Mouse (Mus musculus): ENCODE data around the gene Lrrc3b. TPM values are rescaled to one million over a fixed set of nuclear protein-coding genes. Genes with fewer than 3 reads are reported as not detected.

Lrrc3b gene
- polyA plus RNA-seq, 1 experiment from 2014 or later = 4.7 TPM

DNA sequence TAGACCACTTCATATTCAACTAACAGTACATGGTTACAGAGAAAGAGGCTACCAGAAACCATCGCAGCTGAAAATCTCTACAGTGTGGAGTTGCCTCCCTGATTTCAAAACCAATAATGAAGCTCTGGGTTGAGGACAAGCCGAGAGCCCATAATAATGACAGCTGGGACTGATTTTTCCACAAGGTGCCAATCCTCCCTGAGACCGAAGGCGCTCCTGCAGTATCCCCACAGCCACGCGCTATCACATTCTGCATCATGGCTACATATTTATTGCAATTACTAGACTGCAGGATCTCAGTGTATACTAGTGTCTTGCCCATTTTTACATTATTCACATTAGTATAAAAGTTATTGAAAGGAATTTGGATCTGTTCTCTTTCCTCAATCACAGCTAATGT is 73.7 kb downstream of the Lrrc3b start:
- no peaks in the 10 kb centered on the region for H3K27me3 ChIP-seq (ENCODE audit: control insufficient read depth, insufficient read depth, low read length)
- H3K27ac ChIP-seq (ENCODE audit: low read depth, low read length) = no peak overlapping the region
- H3K4me2 ChIP-seq = no peak overlapping the region
- H3K4me3 ChIP-seq (ENCODE audit: low read depth, low read length) = no peak overlapping the region
- no peaks in the 10 kb centered on the region for H3K36me3 ChIP-seq (ENCODE audit: control insufficient read depth, insufficient read depth, low read length)
- no peaks in the 10 kb centered on the region for H3K9me3 ChIP-seq (replicated peaks; ENCODE audit: control insufficient read depth, low read length)
- 83% methylated on average over 6 of the region's 6 CpGs for WGBS (ENCODE audit: insufficient replicate concordance)
- no peak overlapping the region for H3K9ac ChIP-seq (ENCODE audit: low read depth, low read length)
- no peak for ATAC-seq (replicated peaks; ENCODE audit: insufficient number of reproducible peaks, low FRiP score, low TSS enrichment)
- no peaks in the 10 kb centered on the region for H3K4me1 ChIP-seq (ENCODE audit: control insufficient read depth, insufficient read depth, low read length)

DNA sequence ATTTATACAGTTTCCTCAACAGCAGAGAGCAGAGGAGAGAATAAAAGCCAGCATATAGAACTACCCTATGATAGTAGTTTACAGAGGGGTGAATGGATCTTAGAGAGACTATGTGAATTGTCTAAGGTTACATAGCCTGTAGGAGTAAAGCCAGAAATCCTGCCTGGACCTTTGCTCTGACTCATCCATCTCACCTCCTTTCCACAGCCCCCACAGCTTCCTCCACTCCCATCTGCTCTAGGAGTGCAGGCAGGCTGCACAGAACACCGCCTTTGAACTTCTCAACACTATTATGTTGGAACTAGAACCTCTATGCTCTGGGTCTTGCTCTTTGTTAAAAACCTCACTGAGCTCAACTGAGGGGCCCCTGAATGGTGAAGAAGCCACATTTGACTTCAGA is 78.9 kb downstream of the Lrrc3b start:
- ATAC-seq (replicated peaks; ENCODE audit: insufficient number of reproducible peaks, low FRiP score, low TSS enrichment) = no peak
- WGBS (ENCODE audit: insufficient replicate concordance) = 83% methylated on average over 1 of the region's 1 CpGs
- Histone ChIP-seq H3K9me3 (replicated peaks; ENCODE audit: control insufficient read depth, low read length) (no peaks in the 10 kb centered on the region), H3K27ac (ENCODE audit: low read depth, low read length) (no peak overlapping the region), H3K4me3 (ENCODE audit: low read depth, low read length) (no peak overlapping the region), H3K4me2 (no peak overlapping the region), H3K9ac (ENCODE audit: low read depth, low read length) (no peak overlapping the region), H3K4me1 (ENCODE audit: control insufficient read depth, insufficient read depth, low read length) (no peaks in the 10 kb centered on the region), H3K27me3 (ENCODE audit: control insufficient read depth, insufficient read depth, low read length) (no peaks in the 10 kb centered on the region), H3K36me3 (ENCODE audit: control insufficient read depth, insufficient read depth, low read length) (no peaks in the 10 kb centered on the region)

GRCm38 (mm10) chr14:15359134-15359533 is 79.7 kb downstream of the Lrrc3b start:
- no peak overlapping the region for H3K4me2 ChIP-seq
- H3K4me1 ChIP-seq (ENCODE audit: control insufficient read depth, insufficient read depth, low read length) = 0 out of 2 replicates have a peak, but pooled peaks cover 3% of the 10 kb centered on the region
- 72% methylated on average over 3 of the region's 3 CpGs for WGBS (ENCODE audit: insufficient replicate concordance)
- H3K36me3 ChIP-seq (ENCODE audit: control insufficient read depth, insufficient read depth, low read length) = no peaks in the 10 kb centered on the region
- ATAC-seq (replicated peaks; ENCODE audit: insufficient number of reproducible peaks, low FRiP score, low TSS enrichment) = no peak
- H3K9ac ChIP-seq (ENCODE audit: low read depth, low read length) = no peak overlapping the region
- no peak overlapping the region for H3K4me3 ChIP-seq (ENCODE audit: low read depth, low read length)
- H3K27ac ChIP-seq (ENCODE audit: low read depth, low read length) = no peak overlapping the region
- H3K9me3 ChIP-seq (replicated peaks; ENCODE audit: control insufficient read depth, low read length) = no peaks in the 10 kb centered on the region
- H3K27me3 ChIP-seq (ENCODE audit: control insufficient read depth, insufficient read depth, low read length) = no peaks in the 10 kb centered on the region

DNA sequence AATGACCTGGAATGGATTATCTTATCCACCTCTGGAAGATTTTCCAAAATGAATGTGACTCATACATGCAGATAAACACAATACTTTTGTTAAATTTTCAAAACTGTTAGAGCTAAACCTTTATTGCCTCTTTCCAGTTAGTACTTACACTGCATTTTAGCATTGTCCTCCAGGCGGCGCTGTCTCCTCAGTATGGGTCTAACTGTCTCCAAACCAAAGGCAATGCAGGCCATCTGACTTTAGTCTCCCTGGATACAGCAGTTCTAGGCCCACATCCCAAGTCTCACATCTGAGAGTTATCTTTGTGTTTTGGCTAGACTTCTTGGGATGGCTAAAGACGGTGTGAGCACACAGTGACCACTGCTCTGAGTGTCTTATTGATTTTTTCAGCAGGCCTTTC is 83.3 kb downstream of the Lrrc3b start:
- Histone ChIP-seq H3K4me3 (ENCODE audit: low read depth, low read length) (no peak overlapping the region), H3K9me3 (replicated peaks; ENCODE audit: control insufficient read depth, low read length) (no peaks in the 10 kb centered on the region), H3K27me3 (ENCODE audit: control insufficient read depth, insufficient read depth, low read length) (no peaks in the 10 kb centered on the region), H3K4me2 (no peak overlapping the region), H3K27ac (ENCODE audit: low read depth, low read length) (no peak overlapping the region), H3K4me1 (ENCODE audit: control insufficient read depth, insufficient read depth, low read length) (0 out of 2 replicates have a peak, but pooled peaks cover 3% of the 10 kb centered on the region), H3K36me3 (ENCODE audit: control insufficient read depth, insufficient read depth, low read length) (no peaks in the 10 kb centered on the region), H3K9ac (ENCODE audit: low read depth, low read length) (no peak overlapping the region)
- 21% methylated on average over 3 of the region's 3 CpGs for WGBS (ENCODE audit: insufficient replicate concordance)
- no peak for ATAC-seq (replicated peaks; ENCODE audit: insufficient number of reproducible peaks, low FRiP score, low TSS enrichment)

- H3K9me3 ChIP-seq (replicated peaks; ENCODE audit: control insufficient read depth, low read length) = no peaks in the 10 kb centered on the region
- 12% methylated on average over 5 of the region's 5 CpGs for WGBS (ENCODE audit: insufficient replicate concordance)
- H3K4me1 ChIP-seq (ENCODE audit: control insufficient read depth, insufficient read depth, low read length) = 0 out of 2 replicates have a peak, but pooled peaks cover 3% of the 10 kb centered on the region
- no peaks in the 10 kb centered on the region for H3K36me3 ChIP-seq (ENCODE audit: control insufficient read depth, insufficient read depth, low read length)
- no peak overlapping the region for H3K27ac ChIP-seq (ENCODE audit: low read depth, low read length)
- no peak overlapping the region for H3K4me3 ChIP-seq (ENCODE audit: low read depth, low read length)
- no peak for ATAC-seq (replicated peaks; ENCODE audit: insufficient number of reproducible peaks, low FRiP score, low TSS enrichment)
- H3K4me2 ChIP-seq = no peak overlapping the region
- no peak overlapping the region for H3K9ac ChIP-seq (ENCODE audit: low read depth, low read length)
- H3K27me3 ChIP-seq (ENCODE audit: control insufficient read depth, insufficient read depth, low read length) = no peaks in the 10 kb centered on the region
Measured at GRCm38 (mm10) chr14:15354299-15354698, 84.5 kb downstream of the Lrrc3b start.

- H3K36me3 ChIP-seq (ENCODE audit: control insufficient read depth, insufficient read depth, low read length) = no peaks in the 10 kb centered on the region
- H3K4me2 ChIP-seq = no peak overlapping the region
- no peaks in the 10 kb centered on the region for H3K4me1 ChIP-seq (ENCODE audit: control insufficient read depth, insufficient read depth, low read length)
- 35% methylated on average over 2 of the region's 2 CpGs for WGBS (ENCODE audit: insufficient replicate concordance)
- H3K9ac ChIP-seq (ENCODE audit: low read depth, low read length) = no peak overlapping the region
- H3K27ac ChIP-seq (ENCODE audit: low read depth, low read length) = no peak overlapping the region
- H3K27me3 ChIP-seq (ENCODE audit: control insufficient read depth, insufficient read depth, low read length) = no peaks in the 10 kb centered on the region
- H3K9me3 ChIP-seq (replicated peaks; ENCODE audit: control insufficient read depth, low read length) = no peaks in the 10 kb centered on the region
- no peak overlapping the region for H3K4me3 ChIP-seq (ENCODE audit: low read depth, low read length)
- ATAC-seq (replicated peaks; ENCODE audit: insufficient number of reproducible peaks, low FRiP score, low TSS enrichment) = no peak
Measured at GRCm38 (mm10) chr14:15333130-15333529, 105.7 kb downstream of the Lrrc3b start.

- Histone ChIP-seq H3K27ac (ENCODE audit: low read depth, low read length) (no peak overlapping the region), H3K4me2 (no peak overlapping the region), H3K9ac (ENCODE audit: low read depth, low read length) (no peak overlapping the region), H3K36me3 (ENCODE audit: control insufficient read depth, insufficient read depth, low read length) (no peaks in the 10 kb centered on the region), H3K27me3 (ENCODE audit: control insufficient read depth, insufficient read depth, low read length) (no peaks in the 10 kb centered on the region), H3K4me1 (ENCODE audit: control insufficient read depth, insufficient read depth, low read length) (no peaks in the 10 kb centered on the region), H3K9me3 (replicated peaks; ENCODE audit: control insufficient read depth, low read length) (no peaks in the 10 kb centered on the region), H3K4me3 (ENCODE audit: low read depth, low read length) (no peak overlapping the region)
- WGBS (ENCODE audit: insufficient replicate concordance) = 32% methylated on average over 1 of the region's 1 CpGs
- ATAC-seq (replicated peaks; ENCODE audit: insufficient number of reproducible peaks, low FRiP score, low TSS enrichment) = no peak
Measured at GRCm38 (mm10) chr14:15331370-15331769, 107.4 kb downstream of the Lrrc3b start.

DNA sequence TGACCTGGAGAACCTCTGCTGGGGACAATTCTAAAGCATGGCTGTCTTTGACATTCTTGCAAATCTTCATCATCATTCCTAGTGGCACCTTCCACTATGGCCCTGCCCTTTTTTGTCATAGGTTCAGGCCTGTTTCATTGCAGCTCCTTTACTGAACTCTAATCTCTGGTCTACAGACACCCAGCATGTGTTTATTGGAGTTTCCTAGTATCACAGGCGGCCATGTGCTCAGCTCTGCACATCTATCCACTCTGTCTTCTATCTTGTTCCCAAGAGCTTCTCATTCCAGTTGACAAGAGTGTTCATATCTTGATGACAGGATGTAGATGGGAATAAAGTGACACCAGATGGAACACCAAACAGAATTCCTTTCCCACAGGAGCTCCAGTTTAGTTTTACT is 108.6 kb downstream of the Lrrc3b start:
- Histone ChIP-seq H3K36me3 (ENCODE audit: control insufficient read depth, insufficient read depth, low read length) (no peaks in the 10 kb centered on the region), H3K4me3 (ENCODE audit: low read depth, low read length) (no peak overlapping the region), H3K4me2 (no peak overlapping the region), H3K9me3 (replicated peaks; ENCODE audit: control insufficient read depth, low read length) (no peaks in the 10 kb centered on the region), H3K9ac (ENCODE audit: low read depth, low read length) (no peak overlapping the region), H3K27ac (ENCODE audit: low read depth, low read length) (no peak overlapping the region), H3K4me1 (ENCODE audit: control insufficient read depth, insufficient read depth, low read length) (no peaks in the 10 kb centered on the region), H3K27me3 (ENCODE audit: control insufficient read depth, insufficient read depth, low read length) (no peaks in the 10 kb centered on the region)
- 30% methylated on average over 1 of the region's 1 CpGs for WGBS (ENCODE audit: insufficient replicate concordance)
- no peak for ATAC-seq (replicated peaks; ENCODE audit: insufficient number of reproducible peaks, low FRiP score, low TSS enrichment)

DNA sequence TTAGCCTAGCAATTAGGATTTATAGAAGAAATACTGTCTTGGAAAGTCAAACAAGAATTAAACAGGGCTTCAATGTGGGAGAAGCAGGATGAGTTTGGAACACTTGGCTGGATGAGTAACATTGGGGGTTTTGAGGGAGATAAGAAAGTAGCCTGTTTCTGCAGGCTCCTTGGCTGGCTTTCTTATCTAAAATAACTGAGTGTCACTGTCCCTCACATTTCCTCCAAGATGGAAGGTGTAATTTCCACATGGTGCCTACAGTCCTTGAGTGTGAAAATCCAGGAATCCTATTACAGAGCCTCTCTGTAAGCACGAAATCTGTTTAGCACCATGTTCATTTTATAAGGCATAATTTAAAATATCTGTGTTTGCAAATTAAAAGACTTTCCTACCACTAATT is 112.9 kb downstream of the Lrrc3b start:
- H3K27ac ChIP-seq (ENCODE audit: low read depth, low read length) = no peak overlapping the region
- no peaks in the 10 kb centered on the region for H3K9me3 ChIP-seq (replicated peaks; ENCODE audit: control insufficient read depth, low read length)
- no peak for ATAC-seq (replicated peaks; ENCODE audit: insufficient number of reproducible peaks, low FRiP score, low TSS enrichment)
- H3K27me3 ChIP-seq (ENCODE audit: control insufficient read depth, insufficient read depth, low read length) = no peaks in the 10 kb centered on the region
- H3K36me3 ChIP-seq (ENCODE audit: control insufficient read depth, insufficient read depth, low read length) = no peaks in the 10 kb centered on the region
- H3K4me2 ChIP-seq = no peak overlapping the region
- 83% methylated on average over 1 of the region's 1 CpGs for WGBS (ENCODE audit: insufficient replicate concordance)
- H3K9ac ChIP-seq (ENCODE audit: low read depth, low read length) = no peak overlapping the region
- no peaks in the 10 kb centered on the region for H3K4me1 ChIP-seq (ENCODE audit: control insufficient read depth, insufficient read depth, low read length)
- H3K4me3 ChIP-seq (ENCODE audit: low read depth, low read length) = no peak overlapping the region
